Mouse (Mus musculus): ENCODE results near the gene Eng. TPM values are rescaled to one million over a fixed set of nuclear protein-coding genes. Genes with fewer than 3 reads are reported as not detected.
A peak's percentile ranks its signal among the peaks of the same experiment; 100 is the strongest.

The Eng gene
- polyA plus RNA-seq, 1 experiment from 2014 or later = 28.4 TPM

GRCm38 (mm10) chr2:32625212-32625872, 21.1 kb upstream of the Eng start:
- Histone ChIP-seq H3K4me3 (peak overlapping the region; percentile 35), H3K36me3 (no peaks in the 10 kb centered on the region), H3K27ac (replicated peaks) (peak overlapping the region; percentile 91), H3K27me3 (no peaks in the 10 kb centered on the region), H3K4me2 (peak overlapping the region; percentile 65), H3K9ac (peak overlapping the region; percentile 75), H3K4me1 (replicated peaks) (peaks cover 73% of the 10 kb centered on the region), H3K9me3 (no peaks in the 10 kb centered on the region)
- ATAC-seq (ENCODE audit: low read depth) = peak; percentile 43
- 3% methylated on average over 13 of the region's 13 CpGs for WGBS

- 63% methylated on average over 5 of the region's 5 CpGs for WGBS
- Histone ChIP-seq H3K4me3 (peak overlapping the region; percentile 35), H3K9me3 (no peaks in the 10 kb centered on the region), H3K4me2 (peak overlapping the region; percentile 65), H3K4me1 (replicated peaks) (peaks cover 66% of the 10 kb centered on the region), H3K36me3 (no peaks in the 10 kb centered on the region), H3K9ac (peak overlapping the region; percentile 75), H3K27ac (replicated peaks) (peak overlapping the region; percentile 91), H3K27me3 (no peaks in the 10 kb centered on the region)
- 0 out of 2 replicates have a peak, but pooled peaks have one; percentile 1 for ATAC-seq (ENCODE audit: low read depth)
These were observed 20.3 kb upstream of the Eng start for GRCm38 (mm10) chr2:32625873-32626694.

- no peaks in the 10 kb centered on the region for H3K36me3 ChIP-seq
- WGBS = 68% methylated on average over 20 of the region's 20 CpGs
- ATAC-seq (ENCODE audit: low read depth) = no peak
These were observed 18.9 kb upstream of the Eng start for GRCm38 (mm10) chr2:32627266-32628043.

GRCm38 (mm10) chr2:32628044-32628550, 18.3 kb upstream of the Eng start:
- Histone ChIP-seq H3K9ac (peak overlapping the region; percentile 44), H3K36me3 (no peaks in the 10 kb centered on the region), H3K4me1 (replicated peaks) (peaks cover 56% of the 10 kb centered on the region), H3K27me3 (no peaks in the 10 kb centered on the region), H3K4me2 (no peak overlapping the region), H3K27ac (replicated peaks) (peak overlapping the region; percentile 73; the same call in 1 of the 2 replicates), H3K9me3 (no peaks in the 10 kb centered on the region), H3K4me3 (no peak overlapping the region)
- ATAC-seq (ENCODE audit: low read depth) = no peak
- 56% methylated on average over 4 of the region's 4 CpGs for WGBS

More at GRCm38 (mm10) chr2:32627266-32628043, 18.9 kb upstream of the Eng start:
- Histone ChIP-seq H3K4me2 (0 out of 2 replicates have a peak overlapping the region, but pooled peaks have one; percentile 65), H3K9me3 (no peaks in the 10 kb centered on the region), H3K27ac (replicated peaks) (no peak overlapping the region; the same call in 1 of the 2 replicates), H3K4me3 (no peak overlapping the region), H3K9ac (0 out of 2 replicates have a peak overlapping the region, but pooled peaks have one; percentile 44), H3K27me3 (no peaks in the 10 kb centered on the region), H3K4me1 (replicated peaks) (peaks cover 56% of the 10 kb centered on the region)

- peak overlapping the region; percentile 44 for H3K9ac ChIP-seq
These were observed 17.7 kb upstream of the Eng start for GRCm38 (mm10) chr2:32628729-32629128.

GRCm38 (mm10) chr2:32629276-32629976, 17.0 kb upstream of the Eng start:
- WGBS = 34% methylated on average over 9 of the region's 9 CpGs
- peaks cover 57% of the 10 kb centered on the region for H3K4me1 ChIP-seq (replicated peaks)
- H3K9me3 ChIP-seq = no peaks in the 10 kb centered on the region
- H3K36me3 ChIP-seq = peaks cover 3% of the 10 kb centered on the region; the same call in 1 of the 2 replicates
- peak overlapping the region; percentile 73 for H3K27ac ChIP-seq (replicated peaks)
- peak; percentile 44 for ATAC-seq (ENCODE audit: low read depth)
- no peaks in the 10 kb centered on the region for H3K27me3 ChIP-seq
- no peak overlapping the region for H3K4me3 ChIP-seq
- H3K9ac ChIP-seq = peak overlapping the region; percentile 44; the same call in 1 of the 2 replicates
- H3K4me2 ChIP-seq = peak overlapping the region; percentile 33

More at GRCm38 (mm10) chr2:32628729-32629128, 17.7 kb upstream of the Eng start:
- Histone ChIP-seq H3K27ac (replicated peaks) (peak overlapping the region; percentile 73), H3K4me2 (0 out of 2 replicates have a peak overlapping the region, but pooled peaks have one; percentile 33), H3K9me3 (no peaks in the 10 kb centered on the region), H3K4me1 (replicated peaks) (peaks cover 56% of the 10 kb centered on the region), H3K27me3 (no peaks in the 10 kb centered on the region), H3K4me3 (no peak overlapping the region), H3K36me3 (no peaks in the 10 kb centered on the region)
- ATAC-seq (ENCODE audit: low read depth) = peak; percentile 14; the same call in 1 of the 2 replicates
- 30% methylated on average over 5 of the region's 5 CpGs for WGBS

GRCm38 (mm10) chr2:32630036-32630435, 16.4 kb upstream of the Eng start:
- Histone ChIP-seq H3K27me3 (no peaks in the 10 kb centered on the region), H3K9me3 (no peaks in the 10 kb centered on the region), H3K27ac (replicated peaks) (peak overlapping the region; percentile 73; the same call in 1 of the 2 replicates), H3K4me3 (no peak overlapping the region), H3K9ac (no peak overlapping the region), H3K4me1 (replicated peaks) (peaks cover 57% of the 10 kb centered on the region), H3K4me2 (peak overlapping the region; percentile 33; the same call in 1 of the 2 replicates), H3K36me3 (peaks cover 3% of the 10 kb centered on the region; the same call in 1 of the 2 replicates)
- WGBS = 79% methylated on average over 8 of the region's 9 CpGs
- no peak for ATAC-seq (ENCODE audit: low read depth)

GRCm38 (mm10) chr2:32631046-32631445, 15.3 kb upstream of the Eng start:
- no peak overlapping the region for H3K9ac ChIP-seq
- peaks cover 3% of the 10 kb centered on the region; the same call in 1 of the 2 replicates for H3K36me3 ChIP-seq
- no peaks in the 10 kb centered on the region for H3K9me3 ChIP-seq
- ATAC-seq (ENCODE audit: low read depth) = no peak
- peaks cover 47% of the 10 kb centered on the region for H3K4me1 ChIP-seq (replicated peaks)
- H3K4me3 ChIP-seq = no peak overlapping the region
- no peak overlapping the region for H3K4me2 ChIP-seq
- H3K27ac ChIP-seq (replicated peaks) = no peak overlapping the region
- WGBS = 89% methylated on average over 10 of the region's 10 CpGs
- no peaks in the 10 kb centered on the region for H3K27me3 ChIP-seq

- peak; percentile 52 for ATAC-seq (ENCODE audit: low read depth)
- no peaks in the 10 kb centered on the region for H3K9me3 ChIP-seq
- H3K4me3 ChIP-seq = no peak overlapping the region
- 55% methylated on average over 7 of the region's 7 CpGs for WGBS
- H3K36me3 ChIP-seq = peaks cover 3% of the 10 kb centered on the region; the same call in 1 of the 2 replicates
- peaks cover 39% of the 10 kb centered on the region for H3K4me1 ChIP-seq (replicated peaks)
- H3K27ac ChIP-seq (replicated peaks) = no peak overlapping the region
- H3K4me2 ChIP-seq = no peak overlapping the region
- no peak overlapping the region for H3K9ac ChIP-seq
- H3K27me3 ChIP-seq = no peaks in the 10 kb centered on the region
These were observed 14.5 kb upstream of the Eng start for GRCm38 (mm10) chr2:32631737-32632394.

GRCm38 (mm10) chr2:32633660-32634059, 12.7 kb upstream of the Eng start:
- H3K4me3 ChIP-seq = no peak overlapping the region
- H3K4me2 ChIP-seq = no peak overlapping the region
- peaks cover 28% of the 10 kb centered on the region for H3K4me1 ChIP-seq (replicated peaks)
- H3K9me3 ChIP-seq = no peaks in the 10 kb centered on the region
- no peaks in the 10 kb centered on the region for H3K27me3 ChIP-seq
- no peak overlapping the region for H3K27ac ChIP-seq (replicated peaks)
- peaks cover 3% of the 10 kb centered on the region; the same call in 1 of the 2 replicates for H3K36me3 ChIP-seq
- H3K9ac ChIP-seq = peak overlapping the region; percentile 31; the same call in 1 of the 2 replicates
- no peak for ATAC-seq (ENCODE audit: low read depth)
- WGBS = 71% methylated on average over 5 of the region's 5 CpGs
